Mouse (Mus musculus) forebrain, embryonic 13.5 days (tissue): ENCODE measurements around the gene Acot6. TPM values are rescaled to one million over a fixed set of nuclear protein-coding genes. Genes with fewer than 3 reads are reported as not detected.

Experiments used
- ATAC-seq: fragments of 200-750 bp; cut with Nextera tagmentation; 2 replicates; pipeline ENCODE4 v1.8.0; 2017
- H3K27ac ChIP-seq: fragments of 300-500 bp; sonication (generic); 2 replicates; pipeline ENCODE4 v1.5.1; 2015; ENCODE audit warnings: inconsistent platforms, mild to moderate bottlenecking, moderate library complexity
- H3K27me3 ChIP-seq: fragments of 300-500 bp; sonication (generic); 2 replicates; pipeline ENCODE4 v1.6.1; 2015; ENCODE audit warnings: mild to moderate bottlenecking, inconsistent platforms
- H3K36me3 ChIP-seq: fragments of 300-500 bp; sonication (generic); 2 replicates; pipeline ENCODE4 v1.6.1; 2015; ENCODE audit warnings: mild to moderate bottlenecking, inconsistent platforms; ENCODE audit not compliant: poor library complexity, severe bottlenecking
- H3K4me1 ChIP-seq: fragments of 300-500 bp; sonication (generic); 2 replicates; pipeline ENCODE4 v1.6.1; 2015; ENCODE audit warnings: inconsistent platforms
- H3K4me2 ChIP-seq: fragments of 300-500 bp; sonication (generic); 2 replicates; pipeline ENCODE4 v1.6.1; 2015; ENCODE audit warnings: inconsistent platforms, mild to moderate bottlenecking, moderate library complexity
- H3K4me3 ChIP-seq: fragments of 300-500 bp; sonication (generic); 2 replicates; pipeline ENCODE4 v1.5.1; 2015; ENCODE audit warnings: mild to moderate bottlenecking, inconsistent platforms
- H3K9ac ChIP-seq: fragments of 300-500 bp; sonication (generic); 2 replicates; pipeline ENCODE4 v1.6.1; 2015; ENCODE audit warnings: mild to moderate bottlenecking, inconsistent platforms
- H3K9me3 ChIP-seq: fragments of 300-500 bp; sonication (generic); replicated peaks from 2 replicates; pipeline ENCODE4 v1.6.1; 2016; ENCODE audit warnings: inconsistent platforms
- WGBS: fragments of 180-500 bp; shearing (Covaris S2); methylation state at CpG from one replicate; pipeline ENCODE4 v1.1.7; 2015; 5-methylcytosine and 5-hydroxymethylcytosine counted together
- polyA plus RNA-seq: library from polyadenylated mRNA; unstranded; fragments of >200 nt; fragmentation: Nextera tagmentation; extraction: Ambion mirVana; gene quantifications from 2 replicates; pipeline ENCODE4 v1.2.1, GENCODE M21; 2015

Acot6 gene
- polyA plus RNA-seq, 1 experiment from 2014 or later, result 0.99 TPM

DNA sequence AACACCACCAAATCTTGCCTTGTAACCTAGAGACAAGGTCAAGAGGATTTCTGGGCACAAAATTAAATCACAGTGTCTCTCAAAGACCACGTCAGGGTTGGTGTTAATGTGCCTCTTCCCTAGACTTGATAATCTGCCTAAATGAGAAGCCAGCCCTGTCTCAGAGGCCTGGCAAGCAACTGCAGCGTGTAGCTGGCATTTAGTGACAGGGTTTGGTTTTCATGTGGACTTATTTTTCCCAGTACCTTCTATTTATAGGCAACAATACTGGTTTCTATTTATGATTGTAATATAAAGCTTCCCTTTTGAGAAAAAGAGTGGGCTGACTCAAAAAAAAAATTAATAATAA, 55.0 kb downstream of the Acot6 start:
- Histone ChIP-seq H3K4me1 (no peaks in the 10 kb centered on the region), H3K27me3 (no peaks in the 10 kb centered on the region), H3K9me3 (no peaks in the 10 kb centered on the region), H3K36me3 (peaks cover 89% of the 10 kb centered on the region), H3K27ac (no peak overlapping the region), H3K4me3 (no peak overlapping the region), H3K9ac (no peak overlapping the region), H3K4me2 (no peak overlapping the region)
- no peak for ATAC-seq
- 89% methylated on average over 2 of the region's 2 CpGs for WGBS

- no peaks in the 10 kb centered on the region for H3K27me3 ChIP-seq
- H3K27ac ChIP-seq, result no peak overlapping the region
- no peak for ATAC-seq
- no peak overlapping the region for H3K9ac ChIP-seq
- no peaks in the 10 kb centered on the region for H3K4me1 ChIP-seq
- peaks cover 88% of the 10 kb centered on the region for H3K36me3 ChIP-seq
- no peaks in the 10 kb centered on the region for H3K9me3 ChIP-seq
- WGBS, result 96% methylated on average over 18 of the region's 18 CpGs
- no peak overlapping the region for H3K4me2 ChIP-seq
- H3K4me3 ChIP-seq, result no peak overlapping the region
Measured at GRCm38 (mm10) chr12:84156210-84156609, 55.8 kb downstream of the Acot6 start.

DNA sequence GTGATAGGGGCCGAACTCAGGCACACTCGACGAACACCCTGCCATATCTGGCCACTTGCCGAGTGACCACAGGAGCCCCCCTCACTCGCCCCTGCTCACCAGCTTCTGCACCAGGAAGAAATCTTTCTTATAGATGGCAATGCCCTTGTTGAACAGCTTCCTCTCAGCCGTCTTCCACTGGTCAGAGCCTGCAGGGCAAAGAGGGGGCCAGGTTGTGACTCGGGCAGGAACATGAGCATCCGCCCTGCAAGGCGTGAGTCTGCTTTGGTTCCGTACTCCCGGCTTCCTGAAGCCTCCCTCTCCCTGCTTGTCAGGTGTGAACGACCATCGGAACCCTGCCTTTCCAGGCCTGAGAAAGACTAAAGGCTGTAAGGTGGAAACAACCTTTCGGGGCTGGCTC, 57.7 kb downstream of the Acot6 start:
- H3K27ac ChIP-seq, result no peak overlapping the region
- no peaks in the 10 kb centered on the region for H3K4me1 ChIP-seq
- H3K4me3 ChIP-seq, result no peak overlapping the region
- H3K9ac ChIP-seq, result no peak overlapping the region
- H3K27me3 ChIP-seq, result no peaks in the 10 kb centered on the region
- no peaks in the 10 kb centered on the region for H3K9me3 ChIP-seq
- no peak overlapping the region for H3K4me2 ChIP-seq
- ATAC-seq, result no peak
- peaks cover 80% of the 10 kb centered on the region for H3K36me3 ChIP-seq
- 92% methylated on average over 14 of the region's 14 CpGs for WGBS

DNA sequence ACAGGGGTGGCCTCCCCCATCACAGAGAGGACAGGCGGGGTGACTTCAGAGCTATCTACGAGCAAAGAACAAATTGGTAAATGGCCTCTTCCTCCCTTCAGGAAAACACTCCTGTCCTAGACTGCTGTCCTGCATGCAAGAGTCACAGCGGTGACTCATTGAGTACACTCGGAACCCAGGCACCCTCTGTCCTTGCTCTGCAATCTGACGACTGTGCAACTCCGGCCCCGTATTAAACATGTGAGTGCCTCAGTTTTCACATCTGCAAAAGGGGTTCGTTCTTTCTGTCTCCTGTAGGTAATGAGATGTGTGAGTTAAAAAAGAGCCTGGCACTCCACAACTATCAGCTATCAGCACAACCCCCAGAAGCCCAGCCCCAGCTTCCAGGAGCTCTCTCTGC, 60.0 kb downstream of the Acot6 start:
- no peaks in the 10 kb centered on the region for H3K27me3 ChIP-seq

More for the DNA sequence above, 60.0 kb downstream of the Acot6 start:
- Histone ChIP-seq H3K4me2 (no peak overlapping the region), H3K9ac (no peak overlapping the region), H3K4me1 (no peaks in the 10 kb centered on the region), H3K27ac (no peak overlapping the region), H3K4me3 (no peak overlapping the region), H3K9me3 (no peaks in the 10 kb centered on the region), H3K36me3 (peaks cover 70% of the 10 kb centered on the region)
- no peak for ATAC-seq
- WGBS, result 97% methylated on average over 8 of the region's 8 CpGs

Other genes starting within 250 kb of the Acot6 start
- 23.2 and 26.2 TPM in 2 replicates for gene Numb, start 178.7 kb upstream of the Acot6 start, polyA plus RNA-seq
- gene Riox1, start 150.0 kb upstream of the Acot6 start, polyA plus RNA-seq, result 8.6 and 9.4 TPM in 2 replicates
- 0.05 TPM in 1 of 2 replicates, not detected in the other for gene Heatr4, start 115.8 kb upstream of the Acot6 start, polyA plus RNA-seq
- gene Acot2, start 112.8 kb upstream of the Acot6 start, polyA plus RNA-seq, result 9.9 and 11.1 TPM in 2 replicates
- 54.0 and 56.5 TPM in 2 replicates for gene Acot1, start 91.2 kb upstream of the Acot6 start, polyA plus RNA-seq
- gene Acot4, start 62.3 kb upstream of the Acot6 start, polyA plus RNA-seq, result 0.09 and 0.10 TPM in 2 replicates
- not detected in 2 replicates for gene Gm49366, start 61.7 kb upstream of the Acot6 start, polyA plus RNA-seq
- 0.70 and 0.79 TPM in 2 replicates for gene Acot3, start 48.5 kb upstream of the Acot6 start, polyA plus RNA-seq
- not detected in 2 replicates for gene Acot5, start 31.3 kb upstream of the Acot6 start, polyA plus RNA-seq
- 9.2 and 11.0 TPM in 2 replicates for gene Dnal1, start 13.7 kb downstream of the Acot6 start, polyA plus RNA-seq
- 3.6 and 4.3 TPM in 2 replicates for gene Pnma1, start 47.8 kb downstream of the Acot6 start, polyA plus RNA-seq
- 5.0 and 5.6 TPM in 2 replicates for gene Elmsan1, start 118.2 kb downstream of the Acot6 start, polyA plus RNA-seq
- gene Ptgr2, start 184.6 kb downstream of the Acot6 start, polyA plus RNA-seq, result 13.3 and 16.7 TPM in 2 replicates
- gene Zfp410, start 216.2 kb downstream of the Acot6 start, polyA plus RNA-seq, result 109 and 120 TPM in 2 replicates